Mouse (Mus musculus) MEL (cell line): ENCODE measurements around the gene Rsad2. TPM values are rescaled to one million over a fixed set of nuclear protein-coding genes. Genes with fewer than 3 reads are reported as not detected.

Experiments
- DNase-seq: peaks from one replicate; pipeline ENCODE4 v3.0.0; 2011; ENCODE audit warnings: low read depth, low spot score
- H3K27ac ChIP-seq: 2 replicates; pipeline ENCODE4 v1.5.1; 2012; ENCODE audit warnings: low read depth, mild to moderate bottlenecking, control low read depth, low read length, moderate library complexity; ENCODE audit not compliant: control insufficient read depth
- H3K27me3 ChIP-seq, 2 experiments: fragments of 150-350 bp in 1 of 2; sonication (generic) in 1 of 2; 2 replicates each; pipeline ENCODE4 v1.6.1; 2012; ENCODE audit warnings: low read length in 2 of 2, mild to moderate bottlenecking in 2 of 2, improper control_type of control experiment in 1 of 2, moderate library complexity in 1 of 2; ENCODE audit not compliant: insufficient read depth in 2 of 2, control insufficient read depth in 1 of 2
- H3K36me3 ChIP-seq, 2 experiments: 2 replicates each; pipeline ENCODE4 v1.6.1; 2012 to 2014; ENCODE audit warnings: low read length in 2 of 2, improper control_type of control experiment in 1 of 2, inconsistent platforms in 1 of 2, mild to moderate bottlenecking in 1 of 2; ENCODE audit not compliant: insufficient read depth in 2 of 2, control insufficient read depth in 1 of 2
- H3K4me1 ChIP-seq, 2 experiments: fragments of 150-350 bp in 1 of 2; sonication (generic) in 1 of 2; 2 replicates each; pipeline ENCODE4 v1.6.1; 2012; ENCODE audit warnings: low read length in 2 of 2, improper control_type of control experiment in 1 of 2, mild to moderate bottlenecking in 1 of 2; ENCODE audit not compliant: insufficient read depth in 2 of 2, control insufficient read depth in 1 of 2
- H3K4me3 ChIP-seq, 2 experiments: fragments of 150-350 bp in 1 of 2; sonication (generic) in 1 of 2; 2 replicates each; pipeline ENCODE4 v1.5.1; 2012; ENCODE audit warnings: low read depth in 2 of 2, low read length in 2 of 2, mild to moderate bottlenecking in 2 of 2, moderate library complexity in 2 of 2, control low read depth in 1 of 2, improper control_type of control experiment in 1 of 2; ENCODE audit not compliant: control insufficient read depth in 1 of 2, insufficient read depth in 1 of 2
- H3K79me2 ChIP-seq: 2 replicates; pipeline ENCODE4 v1.6.1; 2012; ENCODE audit warnings: mild to moderate bottlenecking, low read length, moderate library complexity; ENCODE audit not compliant: control insufficient read depth, poor library complexity, insufficient read depth
- H3K9ac ChIP-seq: 2 replicates; pipeline ENCODE4 v1.6.1; 2012; ENCODE audit warnings: low read depth, mild to moderate bottlenecking, control low read depth, low read length, moderate library complexity; ENCODE audit not compliant: control insufficient read depth, poor library complexity, severe bottlenecking
- H3K9me3 ChIP-seq: fragments of 150-350 bp; sonication (generic); replicated peaks from 2 replicates; pipeline ENCODE4 v1.6.1; 2012; ENCODE audit warnings: mild to moderate bottlenecking, low read length, improper control_type of control experiment, moderate library complexity; ENCODE audit not compliant: insufficient read depth
- CHD1 ChIP-seq: IDR thresholded peaks from 2 replicates; pipeline ENCODE4 v1.6.1; 2012; ENCODE audit warnings: low read depth, mild to moderate bottlenecking, inconsistent platforms, low read length, improper control_type of control experiment
- ELF1 ChIP-seq: IDR thresholded peaks from 2 replicates; pipeline ENCODE4 v1.6.1; 2014; ENCODE audit warnings: low read depth, mild to moderate bottlenecking, inconsistent platforms, low read length, improper control_type of control experiment, moderate library complexity
- EP300 ChIP-seq, 2 experiments: IDR thresholded peaks; 2 replicates each; pipeline ENCODE4 v1.6.1; 2011; ENCODE audit warnings: improper control_type of control experiment in 2 of 2, low read length in 2 of 2, low read depth in 1 of 2, mild to moderate bottlenecking in 1 of 2
- GATA1 ChIP-seq: IDR thresholded peaks from 2 replicates; pipeline ENCODE4 v1.6.1; 2011; ENCODE audit warnings: low read depth, low read length, improper control_type of control experiment
- KAT2A ChIP-seq: conservative IDR thresholded peaks from 2 replicates; pipeline ENCODE4 v1.6.1; 2012; ENCODE audit warnings: low read depth, low read length, improper control_type of control experiment, inconsistent platforms
- MAX ChIP-seq: IDR thresholded peaks from 2 replicates; pipeline ENCODE4 v1.6.1; 2011; ENCODE audit warnings: low read length, improper control_type of control experiment
- MAZ ChIP-seq: IDR thresholded peaks from 2 replicates; pipeline ENCODE4 v1.6.1; 2012; ENCODE audit warnings: low read depth, mild to moderate bottlenecking, inconsistent platforms, low read length, improper control_type of control experiment
- MEF2A ChIP-seq: IDR thresholded peaks from 2 replicates; pipeline ENCODE4 v1.6.1; 2014; ENCODE audit warnings: low read depth, mild to moderate bottlenecking, inconsistent platforms, low read length, improper control_type of control experiment; ENCODE audit not compliant: poor library complexity, insufficient replicate concordance, severe bottlenecking; ENCODE audit errors: extremely low read depth
- MXI1 ChIP-seq: IDR thresholded peaks from 2 replicates; pipeline ENCODE4 v1.6.1; 2011; ENCODE audit warnings: mild to moderate bottlenecking, low read depth, low read length, improper control_type of control experiment
- MYB ChIP-seq: IDR thresholded peaks from 2 replicates; pipeline ENCODE4 v1.6.1; 2011; ENCODE audit warnings: mild to moderate bottlenecking, low read depth, low read length, improper control_type of control experiment
- MYC ChIP-seq: IDR thresholded peaks from 2 replicates; pipeline ENCODE4 v1.6.1; 2011; ENCODE audit warnings: low read depth, mild to moderate bottlenecking, low read length, improper control_type of control experiment, moderate library complexity
- NELFE ChIP-seq: IDR thresholded peaks from 2 replicates; pipeline ENCODE4 v1.6.1; 2011; ENCODE audit warnings: low read depth, low read length, improper control_type of control experiment
- NRF1 ChIP-seq: IDR thresholded peaks from 2 replicates; pipeline ENCODE4 v1.6.1; 2014; ENCODE audit warnings: low read depth, mild to moderate bottlenecking, inconsistent platforms, low read length, improper control_type of control experiment, moderate library complexity; ENCODE audit not compliant: poor library complexity, insufficient read depth, severe bottlenecking
- POLR2AphosphoS2 ChIP-seq: IDR thresholded peaks from 2 replicates; pipeline ENCODE4 v1.6.1; 2011; ENCODE audit warnings: low read length, improper control_type of control experiment
- RAD21 ChIP-seq: IDR thresholded peaks from 2 replicates; pipeline ENCODE4 v1.6.1; 2011; ENCODE audit warnings: mild to moderate bottlenecking, low read depth, low read length, improper control_type of control experiment
- TBP ChIP-seq: IDR thresholded peaks from 2 replicates; pipeline ENCODE4 v1.8.0; 2011; ENCODE audit warnings: low read depth, low read length, improper control_type of control experiment
- TCF12 ChIP-seq: IDR thresholded peaks from 2 replicates; pipeline ENCODE4 v1.6.1; 2014; ENCODE audit warnings: low read depth, mild to moderate bottlenecking, inconsistent platforms, low read length, improper control_type of control experiment, moderate library complexity
- USF1 ChIP-seq: IDR thresholded peaks from 2 replicates; pipeline ENCODE4 v1.6.1; 2014; ENCODE audit warnings: low read depth, mild to moderate bottlenecking, inconsistent platforms, low read length, improper control_type of control experiment, moderate library complexity
- ZKSCAN1 ChIP-seq: IDR thresholded peaks from 2 replicates; pipeline ENCODE4 v1.6.1; 2012; ENCODE audit warnings: low read depth, mild to moderate bottlenecking, inconsistent platforms, low read length, improper control_type of control experiment, moderate library complexity
- ZMIZ1 ChIP-seq: IDR thresholded peaks from 2 replicates; pipeline ENCODE4 v1.6.1; 2012; ENCODE audit warnings: low read depth, mild to moderate bottlenecking, inconsistent platforms, low read length, improper control_type of control experiment, moderate library complexity
- ZNF384 ChIP-seq: IDR thresholded peaks from 2 replicates; pipeline ENCODE4 v1.6.1; 2012; ENCODE audit warnings: low read depth, mild to moderate bottlenecking, inconsistent platforms, low read length, improper control_type of control experiment
- polyA plus RNA-seq, 2 experiments: library from polyadenylated mRNA; stranded (reverse) in 1 of 2; unstranded in 1 of 2; fragments of >175 nt in 1 of 2; fragments of >200 nt in 1 of 2; gene quantifications; 2 replicates each; pipeline versions ENCODE4 v1.2.1 to v1.2.4; 2012; ENCODE audit warnings: low replicate concordance in 2 of 2, low read depth in 1 of 2; ENCODE audit not compliant: insufficient read length in 2 of 2, insufficient read depth in 1 of 2, missing spikeins in 1 of 2
- total RNA-seq: library from RNA; depleted of rRNA; stranded (reverse); fragments of 300-350 nt; gene quantifications from 2 replicates; pipeline ENCODE4 v1.2.3, GENCODE M21; 2012

The Rsad2 gene
- total and polyA plus RNA-seq, 3 experiments, result 0.42 to 0.61 TPM; not detected in 1

GRCm38 (mm10) chr12:26471376-26471775 lies 15.1 kb upstream of the Rsad2 start:
- H3K4me3 ChIP-seq, result no peak overlapping the region

GRCm38 (mm10) chr12:26470042-26470409 lies 13.8 kb upstream of the Rsad2 start:
- Histone ChIP-seq H3K36me3 (no peaks in the 10 kb centered on the region), H3K9ac (no peak overlapping the region), H3K27me3 (no peaks in the 10 kb centered on the region), H3K4me3 (peak overlapping the region; percentile 69 to 81), H3K79me2 (no peaks in the 10 kb centered on the region), H3K27ac (no peak overlapping the region), H3K9me3 (no peaks in the 10 kb centered on the region), H3K4me1 (no peaks in the 10 kb centered on the region; a peak in 1 of 4 replicates)
- TF ChIP-seq ELF1 (no peak), ZMIZ1 (no peak), MYB (no peak), NELFE (no peak), MAX (no peak), MYC (no peak), MEF2A (no peak), ZNF384 (no peak), MAZ (no peak), EP300 (IDR thresholded peaks at IDR 0.05; ENCODE audit: low read depth in 1 of 2, low read length in 2 of 2) (no peak), TBP (no peak), USF1 (no peak)
- DNase-seq, result no peak

More at GRCm38 (mm10) chr12:26471376-26471775, 15.1 kb upstream of the Rsad2 start:
- Histone ChIP-seq H3K79me2 (no peaks in the 10 kb centered on the region), H3K4me1 (no peaks in the 10 kb centered on the region; a peak in 1 of 4 replicates), H3K27ac (no peak overlapping the region), H3K9ac (no peak overlapping the region), H3K9me3 (no peaks in the 10 kb centered on the region), H3K36me3 (no peaks in the 10 kb centered on the region), H3K27me3 (no peaks in the 10 kb centered on the region)
- no peak for TF ChIP-seq ZKSCAN1
- no peak for TF ChIP-seq TBP
- no peak for TF ChIP-seq TCF12
- TF ChIP-seq GATA1, result no peak
- no peak for TF ChIP-seq RAD21
- no peak for TF ChIP-seq ELF1
- no peak for TF ChIP-seq MAZ
- no peak for TF ChIP-seq ZMIZ1
- no peak for TF ChIP-seq KAT2A
- TF ChIP-seq NRF1, result no peak
- TF ChIP-seq MXI1, result no peak
- no peak for TF ChIP-seq ZNF384
- no peak for TF ChIP-seq CHD1
- TF ChIP-seq NELFE, result no peak
- no peak for TF ChIP-seq POLR2AphosphoS2
- no peak for DNase-seq
